Mouse (Mus musculus): ENCODE data around the gene Krtap28-10.

GRCm38 (mm10) chr1:83084790-83085189 lies 42.5 kb upstream of the Krtap28-10 start:
- TF ChIP-seq CTCF (IDR thresholded peaks at IDR 0.05) (no peak), POLR2A (IDR thresholded peaks at IDR 0.05; ENCODE audit: insufficient read depth, low read depth, low read length) (no peak)

All from heart, adult 2 months (tissue).